Mouse (Mus musculus) CH12.LX (cell line): ENCODE results near the gene Cnst.

Experiments
- CHD2 ChIP-seq: IDR thresholded peaks from 2 replicates; pipeline ENCODE4 v1.6.1; 2011; ENCODE audit warnings: low read length, improper control_type of control experiment
- ELF1 ChIP-seq: IDR thresholded peaks from 2 replicates; pipeline ENCODE4 v1.6.1; 2014; ENCODE audit warnings: low read depth, mild to moderate bottlenecking, inconsistent platforms, low read length, improper control_type of control experiment
- NELFE ChIP-seq: IDR thresholded peaks from 2 replicates; pipeline ENCODE4 v1.6.1; 2011; ENCODE audit warnings: low read depth, low read length, improper control_type of control experiment
- POLR2AphosphoS2 ChIP-seq: IDR thresholded peaks from 2 replicates; pipeline ENCODE4 v1.6.1; 2011; ENCODE audit warnings: low read depth, low read length, improper control_type of control experiment
- SMC3 ChIP-seq: IDR thresholded peaks from 2 replicates; pipeline ENCODE4 v1.6.1; 2011; ENCODE audit warnings: low read depth, low read length, improper control_type of control experiment
- TBP ChIP-seq: conservative IDR thresholded peaks from 2 replicates; pipeline ENCODE4 v1.6.1; 2011; ENCODE audit warnings: low read depth, low read length, improper control_type of control experiment

DNA sequence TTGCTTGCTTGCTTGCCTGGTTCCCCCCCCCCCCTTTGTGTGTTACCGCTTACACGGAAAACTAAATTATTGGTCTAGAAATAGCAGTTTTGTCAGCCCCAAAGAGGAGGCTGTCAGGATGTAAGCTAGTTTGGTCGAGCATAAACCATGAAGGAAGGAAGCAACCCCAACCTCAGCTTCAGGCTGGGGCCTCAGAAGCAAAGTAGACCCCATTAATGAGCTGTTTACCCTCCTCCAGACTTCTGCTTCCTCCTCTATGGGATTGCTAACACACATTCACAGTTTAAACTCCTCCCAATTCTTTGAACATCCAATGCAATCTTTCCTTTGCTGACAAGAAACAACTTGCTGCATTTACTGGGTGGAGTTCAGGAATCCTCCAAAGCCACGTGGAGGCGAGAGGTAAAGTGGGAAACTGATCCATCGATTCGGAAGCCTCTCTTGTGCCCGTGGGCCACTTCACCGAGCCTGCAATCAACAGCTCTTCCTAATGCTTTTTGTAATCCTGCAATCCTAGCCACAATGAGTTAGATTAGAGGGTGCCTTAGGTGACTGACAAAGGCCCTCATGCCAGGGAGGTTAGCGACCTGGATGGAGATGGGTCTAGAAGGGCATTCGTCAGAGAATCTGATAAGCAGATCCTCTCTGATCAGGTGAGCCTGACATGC lies 86.7 kb downstream of the Cnst start:
- no peak for TF ChIP-seq POLR2AphosphoS2
- TF ChIP-seq ELF1, result no peak
- no peak for TF ChIP-seq NELFE
- no peak for TF ChIP-seq TBP
- no peak for TF ChIP-seq CHD2
- no peak for TF ChIP-seq SMC3
